ENCODE assay signal across 8 mouse cellular contexts in genomic region chr11:55470761-55471160, GRCm38 (mm10). TPM values are rescaled to one million over a fixed set of nuclear protein-coding genes. Genes with fewer than 3 reads are reported as not detected.
DNase-seq lines count a peak whose midpoint lies in the region; ATAC-seq and TF ChIP-seq lines count a peak whose summit lies in the region.

No protein-coding gene starts in this region.

- peak overlapping the region; percentile 82 for H3K4me2 ChIP-seq in heart, postnatal 0 days (ENCODE audit: low read depth, low read length)
- H3K4me2 ChIP-seq in liver, embryonic 13.5 days = peak overlapping the region; percentile 80

- no peak for TF ChIP-seq POLR2A in ES-Bruce4 (IDR thresholded peaks at IDR 0.05; ENCODE audit: insufficient read depth, low read length)

- intact Hi-C loops in left cerebral cortex, postnatal 14 days (cut with DNase I) = no loop called here

- whole genome bisulfite sequencing in heart, postnatal 0 days = 10% methylated on average over 8 of the region's 8 CpGs
- WGBS in liver, embryonic 13.5 days (ENCODE audit: insufficient replicate concordance) = 13% methylated on average over 8 of the region's 8 CpGs

- no peak overlapping the region for H3K27ac ChIP-seq in ES-Bruce4 (ENCODE audit: insufficient read depth, low read length)
- H3K27ac ChIP-seq in heart, postnatal 0 days (ENCODE audit: low read depth) = 0 out of 2 replicates have a peak overlapping the region, but pooled peaks have one; percentile 16
- peak overlapping the region; percentile 86 for H3K27ac ChIP-seq in liver, embryonic 13.5 days

- no peaks in the 10 kb centered on the region for H3K4me1 ChIP-seq in ES-Bruce4 (ENCODE audit: control insufficient read depth, insufficient read depth, low read length)
- H3K4me1 ChIP-seq in heart, postnatal 0 days (ENCODE audit: control insufficient read depth, insufficient read depth) = peaks cover 27% of the 10 kb centered on the region
- peaks cover 65% of the 10 kb centered on the region for H3K4me1 ChIP-seq in liver, embryonic 13.5 days (replicated peaks)

- no peak for TF ChIP-seq EP300 in ES-Bruce4 (IDR thresholded peaks at IDR 0.05; ENCODE audit: insufficient read depth, low read depth, low read length)
- TF ChIP-seq EP300 in heart, postnatal 0 days (IDR thresholded peaks at IDR 0.05; ENCODE audit: low read depth) = no peak

- no peaks in the 10 kb centered on the region for H3K27me3 ChIP-seq in ES-Bruce4 (ENCODE audit: control insufficient read depth, insufficient read depth, low read length, poor library complexity, severe bottlenecking)
- no peaks in the 10 kb centered on the region for H3K27me3 ChIP-seq in heart, postnatal 0 days (ENCODE audit: control insufficient read depth, insufficient read depth, low read length)
- H3K27me3 ChIP-seq in liver, embryonic 13.5 days = no peaks in the 10 kb centered on the region

- no peak for ATAC-seq in heart, postnatal 0 days (ENCODE audit: insufficient read depth, low read depth)
- ATAC-seq in liver, embryonic 13.5 days (ENCODE audit: low read depth) = no peak

- peak; percentile 53 for DNase-seq in cerebellum, adult 9-10 months
- DNase-seq in cerebellum, adult 18-20 months = no peak
- peak; percentile 30 for DNase-seq in heart, postnatal 0 days (ENCODE audit: low spot score)
- DNase-seq in liver, embryonic 13.5 days = no peak
- no peak for DNase-seq in ovary, adult 18-20 months (ENCODE audit: low spot score)
- DNase-seq in left cerebral cortex, postnatal 14 days (ENCODE audit: low spot score in 2 of 2) = no peak
- DNase-seq in retina, embryonic 14.5 days (ENCODE audit: low spot score) = no peak

- TF ChIP-seq CTCF in ES-Bruce4 (IDR thresholded peaks at IDR 0.05; ENCODE audit: low read depth, low read length) = no peak
- no peak for TF ChIP-seq CTCF in heart, postnatal 0 days (IDR thresholded peaks at IDR 0.05; ENCODE audit: low read depth)

- H3K36me3 ChIP-seq in ES-Bruce4 (ENCODE audit: control insufficient read depth, insufficient read depth, low read length, poor library complexity, severe bottlenecking) = peaks cover 39% of the 10 kb centered on the region
- H3K36me3 ChIP-seq in heart, postnatal 0 days (replicated peaks; ENCODE audit: control insufficient read depth, insufficient read depth, low read length) = 0 out of 2 replicates have a peak, but pooled peaks cover 3% of the 10 kb centered on the region
- H3K36me3 ChIP-seq in liver, embryonic 13.5 days = peaks cover 32% of the 10 kb centered on the region

- peak overlapping the region; percentile 96 for H3K9ac ChIP-seq in ES-Bruce4 (ENCODE audit: low read depth, poor library complexity, severe bottlenecking)
- peak overlapping the region; percentile 78 for H3K9ac ChIP-seq in heart, postnatal 0 days (replicated peaks; ENCODE audit: low read depth, low read length)
- peak overlapping the region; percentile 96 for H3K9ac ChIP-seq in liver, embryonic 13.5 days

- no peaks in the 10 kb centered on the region for H3K9me3 ChIP-seq in ES-Bruce4 (replicated peaks; ENCODE audit: control insufficient read depth, insufficient read depth, low read length, poor library complexity, severe bottlenecking)
- H3K9me3 ChIP-seq in heart, postnatal 0 days (replicated peaks; ENCODE audit: control insufficient read depth, low read length) = no peaks in the 10 kb centered on the region
- no peaks in the 10 kb centered on the region for H3K9me3 ChIP-seq in liver, embryonic 13.5 days (replicated peaks)

- peak overlapping the region; percentile 98 for H3K4me3 ChIP-seq in ES-Bruce4 (ENCODE audit: low read depth, low read length)
- H3K4me3 ChIP-seq in heart, postnatal 0 days (ENCODE audit: low read depth, low read length) = peak overlapping the region; percentile 65
- peak overlapping the region; percentile 96 for H3K4me3 ChIP-seq in liver, embryonic 13.5 days (replicated peaks)

RNA-seq across cellular contexts. Expression of gene G3bp1, which starts 1.3 kb away (rescaled TPM):
- polyA plus RNA-seq in ES-Bruce4 (2011; ENCODE audit: insufficient read depth, insufficient read length, low read depth, missing spikeins) = 146 and 147 TPM in 2 replicates
- total RNA-seq in heart, postnatal 0 days (2014; rRNA removed; ENCODE audit: low replicate concordance) = 48.5 and 70.6 TPM in 2 replicates
- 58.0 and 59.4 TPM in 2 replicates for polyA plus RNA-seq in heart, postnatal 0 days (2015; fragmentation: Nextera tagmentation; extraction: Ambion mirVana)
- 96.5 and 114 TPM in 2 replicates for polyA plus RNA-seq in liver, embryonic 13.5 days (2015; fragmentation: Nextera tagmentation; extraction: Ambion mirVana)
- total RNA-seq in left cerebral cortex, postnatal 14 days (2021) = 10 to 100 TPM; 38.1 to 38.8 TPM

RNA-seq across cellular contexts. Expression of gene Atox1, which starts 9.7 kb away (rescaled TPM):
- polyA plus RNA-seq in ES-Bruce4 (2011; ENCODE audit: insufficient read depth, insufficient read length, low read depth, missing spikeins) = 120 and 142 TPM in 2 replicates
- 262 and 340 TPM in 2 replicates for total RNA-seq in heart, postnatal 0 days (2014; rRNA removed; ENCODE audit: low replicate concordance)
- 346 and 351 TPM in 2 replicates for polyA plus RNA-seq in heart, postnatal 0 days (2015; fragmentation: Nextera tagmentation; extraction: Ambion mirVana)
- polyA plus RNA-seq in liver, embryonic 13.5 days (2015; fragmentation: Nextera tagmentation; extraction: Ambion mirVana) = 184 and 205 TPM in 2 replicates
- total RNA-seq in left cerebral cortex, postnatal 14 days (2021) = 100 to 1,000 TPM; 123 to 140 TPM

RNA-seq across cellular contexts. Expression of gene Sparc, which starts 47.8 kb away (rescaled TPM):
- polyA plus RNA-seq in ES-Bruce4 (2011; ENCODE audit: insufficient read depth, insufficient read length, low read depth, missing spikeins) = 344 and 354 TPM in 2 replicates
- total RNA-seq in heart, postnatal 0 days (2014; rRNA removed; ENCODE audit: low replicate concordance) = 829 and 887 TPM in 2 replicates
- 1,674 and 1,711 TPM in 2 replicates for polyA plus RNA-seq in heart, postnatal 0 days (2015; fragmentation: Nextera tagmentation; extraction: Ambion mirVana)
- polyA plus RNA-seq in liver, embryonic 13.5 days (2015; fragmentation: Nextera tagmentation; extraction: Ambion mirVana) = 150 and 155 TPM in 2 replicates
- total RNA-seq in left cerebral cortex, postnatal 14 days (2021) = 100 to 1,000 TPM; 371 to 390 TPM

Comparison
In these comparisons a context has a peak if more than half of its experiments do, and no peak if none do; other contexts are left out.
1. DNase-seq: peak in cerebellum, adult 9-10 months (single experiment) and heart, postnatal 0 days (single experiment); none in cerebellum, adult 18-20 months (0 of 2), liver, embryonic 13.5 days (single experiment), ovary, adult 18-20 months (single experiment), left cerebral cortex, postnatal 14 days (0 of 2) and retina, embryonic 14.5 days (single experiment).
2. Peak in every context shown above with its lines, with median percentiles within 50 percentile points of each other: H3K4me3 ChIP-seq and H3K9ac ChIP-seq.